Mouse (Mus musculus) olfactory bulb, adult 2 months (tissue): ENCODE data around the gene Pyy. TPM values are rescaled to one million over a fixed set of nuclear protein-coding genes. Genes with fewer than 3 reads are reported as not detected.
A peak's percentile ranks its signal among the peaks of the same experiment; 100 is the strongest.

Experiments used
- H3K27ac ChIP-seq: fragments of 200-500 bp; 2 replicates; pipeline ENCODE4 v1.5.1; 2012; ENCODE audit warnings: low read depth, low read length; ENCODE audit not compliant: insufficient read depth
- H3K4me1 ChIP-seq: fragments of 200-500 bp; 2 replicates; pipeline ENCODE4 v1.6.1; 2012; ENCODE audit warnings: low read length; ENCODE audit not compliant: control insufficient read depth, insufficient read depth
- H3K4me3 ChIP-seq: fragments of 200-500 bp; 2 replicates; pipeline ENCODE4 v1.5.1; 2012; ENCODE audit warnings: mild to moderate bottlenecking, low read depth, low read length, moderate library complexity; ENCODE audit not compliant: insufficient read depth
- CTCF ChIP-seq: fragments of 200-500 bp; IDR thresholded peaks from 2 replicates; pipeline ENCODE4 v1.5.1; 2012; ENCODE audit warnings: low read depth, mild to moderate bottlenecking, low read length, moderate library complexity; ENCODE audit not compliant: insufficient read depth
- POLR2A ChIP-seq: fragments of 200-500 bp; IDR thresholded peaks from 2 replicates; pipeline ENCODE4 v1.6.1; 2012; ENCODE audit warnings: mild to moderate bottlenecking, low read depth, low read length, moderate library complexity; ENCODE audit not compliant: insufficient read depth
- WGBS: fragments of 180-500 bp; shearing (Covaris S2); methylation state at CpG from one replicate; pipeline ENCODE4 v1.1.7; 2018; 5-methylcytosine and 5-hydroxymethylcytosine counted together
- polyA plus RNA-seq: library from polyadenylated mRNA; stranded (reverse); fragments of >200 nt; gene quantifications from 2 replicates; pipeline ENCODE4 v1.2.4, GENCODE M21; 2012; ENCODE audit warnings: low replicate concordance; ENCODE audit not compliant: missing spikeins, insufficient read depth, insufficient read length

Pyy gene
- polyA plus RNA-seq, 1 experiment, result not detected

DNA sequence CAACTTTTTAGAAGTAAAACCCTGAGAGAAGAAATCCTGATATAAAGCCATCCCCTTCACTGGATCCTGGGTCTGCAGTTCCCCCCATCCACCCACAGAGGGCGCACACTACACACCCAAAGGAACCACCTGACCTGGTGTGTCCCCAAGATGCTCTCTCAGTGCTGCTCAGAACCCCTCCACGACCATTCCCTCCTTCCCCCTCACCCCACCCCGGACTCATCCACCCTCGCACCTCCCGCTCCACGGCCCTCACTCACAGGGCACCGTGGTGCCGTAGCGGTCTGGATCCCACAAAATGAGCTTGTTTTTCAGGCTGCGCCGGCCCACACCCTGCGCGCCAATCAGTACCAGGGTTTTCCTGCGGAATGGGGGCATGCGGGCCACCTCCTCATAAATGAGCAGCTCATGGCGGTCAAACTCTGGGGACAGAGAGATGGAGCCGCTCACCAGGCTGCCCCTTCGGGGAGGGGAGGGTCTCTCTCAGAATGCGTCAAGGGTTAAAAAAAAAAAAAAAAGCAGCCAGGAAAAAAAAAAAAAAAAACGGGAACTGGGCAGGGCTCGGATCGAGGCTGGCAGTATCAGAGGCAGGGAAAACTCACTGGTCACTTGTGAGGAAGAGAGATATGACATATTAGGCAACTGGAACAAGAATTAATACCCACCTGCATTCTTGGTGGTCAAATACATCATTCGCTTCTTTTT is 46.2 kb downstream of the Pyy start:
- TF ChIP-seq CTCF, result peak; percentile 80
- no peak for TF ChIP-seq POLR2A
- Histone ChIP-seq H3K4me1 (peaks cover 9% of the 10 kb centered on the region), H3K4me3 (peak overlapping the region; percentile 28), H3K27ac (no peak overlapping the region)
- 10% methylated on average over 23 of the region's 23 CpGs for WGBS

Other genes starting within 250 kb of the Pyy start
- not detected in 2 replicates for gene Meox1, start 213.5 kb downstream of the Pyy start, polyA plus RNA-seq
- gene Sost, start 140.8 kb downstream of the Pyy start, polyA plus RNA-seq, result not detected in 2 replicates
- not detected in 2 replicates for gene Cfap97d1, start 123.6 kb downstream of the Pyy start, polyA plus RNA-seq
- not detected in 2 replicates for gene Dusp3, start 120.8 kb downstream of the Pyy start, polyA plus RNA-seq
- not detected in 2 replicates for gene Mpp3, start 79.4 kb downstream of the Pyy start, polyA plus RNA-seq
- gene Cd300lg, start 66.3 kb downstream of the Pyy start, polyA plus RNA-seq, result not detected in 2 replicates
- gene Mpp2, start 19.3 kb downstream of the Pyy start, polyA plus RNA-seq, result not detected in 2 replicates
- gene Ppy, start 6.5 kb downstream of the Pyy start, polyA plus RNA-seq, result not detected in 2 replicates
- gene Nags, start 37.7 kb upstream of the Pyy start, polyA plus RNA-seq, result not detected in 2 replicates
- not detected in 2 replicates for gene Tmem101, start 48.6 kb upstream of the Pyy start, polyA plus RNA-seq
- gene Lsm12, start 77.5 kb upstream of the Pyy start, polyA plus RNA-seq, result not detected in 2 replicates
- not detected in 2 replicates for gene G6pc3, start 81.8 kb upstream of the Pyy start, polyA plus RNA-seq
- 223 TPM in 1 of 2 replicates, not detected in the other for gene Hdac5, start 122.3 kb upstream of the Pyy start, polyA plus RNA-seq
- not detected in 2 replicates for gene BC030867, start 141.1 kb upstream of the Pyy start, polyA plus RNA-seq
- not detected in 2 replicates for gene Asb16, start 160.9 kb upstream of the Pyy start, polyA plus RNA-seq
- 472 TPM in 1 of 2 replicates, not detected in the other for gene Tmub2, start 177.1 kb upstream of the Pyy start, polyA plus RNA-seq
- gene Atxn7l3, start 188.8 kb upstream of the Pyy start, polyA plus RNA-seq, result not detected in 2 replicates
- 213 TPM in 1 of 2 replicates, not detected in the other for gene Ubtf, start 211.9 kb upstream of the Pyy start, polyA plus RNA-seq